Mouse (Mus musculus): ENCODE results near the gene Plg. TPM values are rescaled to one million over a fixed set of nuclear protein-coding genes. Genes with fewer than 3 reads are reported as not detected.

Plg gene
- total and polyA plus RNA-seq, 3 experiments: not detected

DNA sequence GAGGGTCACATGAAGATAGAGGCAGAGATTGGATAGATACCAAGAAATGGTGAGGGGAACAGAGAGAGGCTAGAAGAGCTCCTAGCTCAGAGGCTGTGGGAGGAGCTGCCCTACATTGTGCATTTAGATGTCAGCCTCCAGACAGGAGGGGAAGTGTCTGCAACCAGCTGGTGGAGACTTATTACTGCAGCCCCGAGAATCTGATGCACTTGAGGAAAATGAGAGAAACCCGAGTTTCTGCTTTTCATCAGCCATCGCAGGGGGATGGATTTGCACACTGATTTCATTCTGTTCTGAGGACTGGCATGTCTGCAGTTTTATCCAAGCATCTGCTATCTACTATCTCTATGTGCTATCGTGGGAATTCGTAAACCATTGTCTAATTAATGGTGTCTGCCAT is 53.3 kb downstream of the Plg start:
- Histone ChIP-seq H3K36me3 (replicated peaks in 1 of 2; ENCODE audit: control insufficient read depth in 1 of 2, insufficient read depth in 1 of 2, low read length in 1 of 2) (no peaks in the 10 kb centered on the region), H3K79me2 (replicated peaks; ENCODE audit: control insufficient read depth, extremely low read depth, insufficient read depth, poor library complexity, severe bottlenecking) (no peaks in the 10 kb centered on the region), H3K27ac (ENCODE audit: insufficient read depth, low read depth) (no peak overlapping the region), H3K9ac (ENCODE audit: insufficient read depth, low read depth) (no peak overlapping the region), H3K9me3 (replicated peaks; ENCODE audit: low read length) (no peaks in the 10 kb centered on the region), H3K4me2 (ENCODE audit: insufficient read depth, low read depth, poor library complexity, severe bottlenecking) (no peak overlapping the region), H3K27me3 (replicated peaks) (peaks cover 31% of the 10 kb centered on the region), H3K4me1 (ENCODE audit: control insufficient read depth in 1 of 2, insufficient read depth in 2 of 2) (peaks cover 3 to 11% of the 10 kb centered on the region in 2 experiments; a peak in 3 of 4 replicates), H3K4me3 (replicated peaks in 1 of 3; ENCODE audit: low read depth in 2 of 3, low read length in 2 of 3, poor library complexity in 1 of 3) (no peak overlapping the region)
- no peak for TF ChIP-seq CTCF (conservative IDR thresholded peaks at IDR 0.05 in 1 of 2, IDR thresholded peaks at IDR 0.05 in 1 of 2; ENCODE audit: low read depth in 2 of 2, low read length in 2 of 2)
- TF ChIP-seq ELF1 (IDR thresholded peaks at IDR 0.05; ENCODE audit: low read depth, low read length): no peak
- TF ChIP-seq GABPA (IDR thresholded peaks at IDR 0.05; ENCODE audit: insufficient replicate concordance, low read depth, low read length): no peak
- no peak for TF ChIP-seq TCF12 (IDR thresholded peaks at IDR 0.05; ENCODE audit: low read depth, low read length)
- no peak for TF ChIP-seq TBP (conservative IDR thresholded peaks at IDR 0.05; ENCODE audit: low read depth, low read length)
- no peak for TF ChIP-seq PAX5 (IDR thresholded peaks at IDR 0.05; ENCODE audit: low read length)
- no peak for TF ChIP-seq CHD1 (IDR thresholded peaks at IDR 0.05; ENCODE audit: low read depth, low read length)
- no peak for TF ChIP-seq HCFC1 (IDR thresholded peaks at IDR 0.05; ENCODE audit: low read depth, low read length)
- no peak for TF ChIP-seq MYC (IDR thresholded peaks at IDR 0.05; ENCODE audit: low read depth, low read length)
- TF ChIP-seq ETS1 (conservative IDR thresholded peaks at IDR 0.05; ENCODE audit: low read depth, low read length): no peak
- no peak for TF ChIP-seq JUND (conservative IDR thresholded peaks at IDR 0.05; ENCODE audit: low read depth, low read length)
- TF ChIP-seq USF2 (conservative IDR thresholded peaks at IDR 0.05; ENCODE audit: low read depth, low read length): no peak
- no peak for TF ChIP-seq POLR2A (IDR thresholded peaks at IDR 0.05; ENCODE audit: low read depth, low read length)
- in situ Hi-C loops (cut with MboI; ENCODE audit: low pct_ligation_motif_present, low pct_unique_long_range_greater_than_20kb, low sequenced_read_pairs): no loop called here
- DNase-seq (ENCODE audit: extremely low read depth): no peak
- dilution Hi-C loops (cut with MboI; ENCODE audit: extremely low pct_ligation_motif_present, extremely low pct_unique_long_range_greater_than_20kb, low sequenced_read_pairs): no loop called here

DNA sequence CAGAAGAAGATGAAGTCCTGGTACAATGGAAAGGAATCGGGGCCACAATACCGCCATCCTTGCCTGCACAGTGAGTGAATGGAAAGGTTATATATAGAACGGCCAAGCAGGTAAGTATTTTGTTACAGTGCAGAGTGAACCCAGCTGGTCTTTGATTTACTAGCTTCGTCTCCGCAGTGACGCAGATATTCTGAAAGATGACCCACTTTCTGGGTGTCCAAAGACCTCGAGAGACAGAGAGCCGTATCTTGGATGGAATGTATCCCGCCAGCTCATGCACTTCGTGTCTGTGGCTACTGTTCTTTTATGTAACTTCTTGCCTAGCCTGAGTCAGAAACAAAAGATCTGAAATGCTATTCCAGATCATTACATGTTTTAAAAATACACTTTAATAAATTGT is 59.4 kb downstream of the Plg start:
- H3K4me1 ChIP-seq (ENCODE audit: control insufficient read depth in 1 of 2, insufficient read depth in 2 of 2): no peaks in the 10 kb centered on the region
- no peak overlapping the region for H3K4me3 ChIP-seq (replicated peaks in 1 of 3; ENCODE audit: low read depth in 2 of 3, low read length in 2 of 3, poor library complexity in 1 of 3)
- no peaks in the 10 kb centered on the region for H3K36me3 ChIP-seq (replicated peaks in 1 of 2; ENCODE audit: control insufficient read depth in 1 of 2, insufficient read depth in 1 of 2, low read length in 1 of 2)
- dilution Hi-C loops (cut with MboI; ENCODE audit: extremely low pct_ligation_motif_present, extremely low pct_unique_long_range_greater_than_20kb, low sequenced_read_pairs): no loop called here
- no peaks in the 10 kb centered on the region for H3K9me3 ChIP-seq (replicated peaks; ENCODE audit: low read length)
- H3K27ac ChIP-seq (ENCODE audit: insufficient read depth, low read depth): no peak overlapping the region
- no peaks in the 10 kb centered on the region for H3K79me2 ChIP-seq (replicated peaks; ENCODE audit: control insufficient read depth, extremely low read depth, insufficient read depth, poor library complexity, severe bottlenecking)
- no peak for TF ChIP-seq ELF1 (IDR thresholded peaks at IDR 0.05; ENCODE audit: low read depth, low read length)
- TF ChIP-seq CHD2 (IDR thresholded peaks at IDR 0.05; ENCODE audit: low read length): no peak
- no peak for TF ChIP-seq ZKSCAN1 (IDR thresholded peaks at IDR 0.05; ENCODE audit: borderline replicate concordance, low read depth, low read length)
- peaks cover 28% of the 10 kb centered on the region for H3K27me3 ChIP-seq (replicated peaks)
- in situ Hi-C loops (cut with MboI; ENCODE audit: low pct_ligation_motif_present, low pct_unique_long_range_greater_than_20kb, low sequenced_read_pairs): no loop called here
- no peak for DNase-seq (ENCODE audit: extremely low read depth)
- H3K4me2 ChIP-seq (ENCODE audit: insufficient read depth, low read depth, poor library complexity, severe bottlenecking): no peak overlapping the region
- no peak overlapping the region for H3K9ac ChIP-seq (ENCODE audit: insufficient read depth, low read depth)

DNA sequence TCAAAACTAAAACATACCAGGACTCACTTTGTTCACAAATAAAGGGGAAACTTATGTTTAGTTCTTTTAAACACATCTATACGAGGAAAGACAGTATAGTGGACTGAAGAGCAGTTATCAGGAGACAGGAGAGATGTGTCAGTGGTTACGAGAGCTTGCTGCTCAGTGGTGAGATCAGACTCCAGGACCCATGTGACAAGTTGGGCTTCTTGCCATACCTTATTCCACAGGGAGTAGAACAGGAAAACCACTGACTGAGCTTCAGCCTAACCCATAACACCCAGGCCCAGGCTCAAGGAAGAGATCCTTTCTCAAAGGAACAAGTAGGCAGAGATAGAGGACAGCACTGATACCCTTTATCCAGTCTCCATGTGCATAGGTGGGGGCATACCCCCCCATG is 66.2 kb downstream of the Plg start:
- in situ Hi-C loops (cut with MboI; ENCODE audit: low pct_ligation_motif_present, low pct_unique_long_range_greater_than_20kb, low sequenced_read_pairs): no loop called here

More for the DNA sequence above, 66.2 kb downstream of the Plg start:
- Histone ChIP-seq H3K9ac (ENCODE audit: insufficient read depth, low read depth) (no peak overlapping the region), H3K27ac (ENCODE audit: insufficient read depth, low read depth) (no peak overlapping the region), H3K27me3 (replicated peaks) (peaks cover 17% of the 10 kb centered on the region), H3K4me1 (ENCODE audit: control insufficient read depth in 1 of 2, insufficient read depth in 2 of 2) (no peaks in the 10 kb centered on the region), H3K4me3 (replicated peaks in 1 of 3; ENCODE audit: low read depth in 2 of 3, low read length in 2 of 3, poor library complexity in 1 of 3) (no peak overlapping the region), H3K9me3 (replicated peaks; ENCODE audit: low read length) (no peaks in the 10 kb centered on the region), H3K36me3 (replicated peaks in 1 of 2; ENCODE audit: control insufficient read depth in 1 of 2, insufficient read depth in 1 of 2, low read length in 1 of 2) (no peaks in the 10 kb centered on the region), H3K4me2 (ENCODE audit: insufficient read depth, low read depth, poor library complexity, severe bottlenecking) (no peak overlapping the region), H3K79me2 (replicated peaks; ENCODE audit: control insufficient read depth, extremely low read depth, insufficient read depth, poor library complexity, severe bottlenecking) (no peaks in the 10 kb centered on the region)
- DNase-seq (ENCODE audit: extremely low read depth): no peak
- TF ChIP-seq ZNF384 (IDR thresholded peaks at IDR 0.05; ENCODE audit: low read depth, low read length) (no peak), JUN (IDR thresholded peaks at IDR 0.05; ENCODE audit: insufficient read depth, low read depth, low read length) (no peak), POLR2AphosphoS2 (IDR thresholded peaks at IDR 0.05; ENCODE audit: low read depth, low read length) (no peak)
- dilution Hi-C loops (cut with MboI; ENCODE audit: extremely low pct_ligation_motif_present, extremely low pct_unique_long_range_greater_than_20kb, low sequenced_read_pairs): no loop called here
